Mouse (Mus musculus): ENCODE results near the gene Lrrc8e. TPM values are rescaled to one million over a fixed set of nuclear protein-coding genes. Genes with fewer than 3 reads are reported as not detected.
"Not testable (repeated sequence)": the region's sequence is repeated elsewhere in the genome, so short reads cannot be mapped to it uniquely, and the experiment has no call there.

Gene Lrrc8e
- total RNA-seq, 2 experiments from 2014 or later = 20.8 to 31.1 TPM

- peak; percentile 96 for DNase-seq (ENCODE audit: low spot score in 2 of 2)
Observed at GRCm38 (mm10) chr8:4252934-4253841, 26.6 kb downstream of the Lrrc8e start, which contains the start of gene Snapc2. Gene Snapc2 (plus strand): TSS chr8:4253080.

DNA sequence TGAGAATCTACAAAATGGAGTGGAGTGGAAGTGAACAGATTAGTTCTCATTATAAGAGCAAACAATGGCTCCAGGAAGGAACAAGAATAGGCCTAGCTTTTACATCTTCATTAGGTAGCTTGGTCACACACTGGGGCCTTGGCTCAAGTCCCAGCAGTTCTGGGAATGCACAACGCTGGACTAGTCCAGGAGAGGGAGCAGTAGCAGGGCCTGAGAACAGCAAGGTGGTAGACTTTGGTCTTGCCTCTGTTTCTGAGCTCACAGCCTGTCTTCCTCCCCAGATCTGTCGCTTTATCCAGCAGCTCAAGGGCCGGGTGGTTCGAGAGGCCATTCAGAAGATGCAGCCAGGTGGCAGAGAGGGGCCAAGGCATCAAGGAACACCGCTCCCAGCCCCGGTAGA, 27.4 kb downstream of the Lrrc8e start:
- DNase-seq (ENCODE audit: low spot score in 2 of 2) = no peak

DNA sequence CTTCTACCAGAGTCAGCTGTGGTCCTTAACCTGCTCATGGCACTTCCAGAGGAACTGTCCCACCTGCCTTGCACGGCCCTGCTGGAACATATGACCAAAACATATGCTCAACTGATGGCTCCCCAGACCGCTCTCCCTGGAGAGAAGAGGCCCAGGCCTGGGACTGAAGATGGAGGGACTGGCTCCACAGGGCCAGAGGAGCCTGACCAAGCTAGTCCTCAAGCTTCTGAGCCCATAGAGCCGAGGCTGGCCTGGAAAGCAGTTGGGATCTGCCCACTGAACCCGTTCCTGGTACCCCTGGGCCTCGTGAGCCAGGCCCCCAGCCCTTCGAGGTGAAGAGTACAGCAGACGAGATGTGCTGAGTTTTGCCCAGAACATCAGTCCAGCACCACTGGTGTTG, 28.8 kb downstream of the Lrrc8e start:
- DNase-seq (ENCODE audit: low spot score in 2 of 2) = not testable (repeated sequence)

- DNase-seq (ENCODE audit: low spot score in 2 of 2) = no peak
Observed at GRCm38 (mm10) chr8:4256911-4257310, 30.3 kb downstream of the Lrrc8e start.

- DNase-seq (ENCODE audit: low spot score in 2 of 2) = no peak
Observed at GRCm38 (mm10) chr8:4257350-4257749, 30.7 kb downstream of the Lrrc8e start.

DNA sequence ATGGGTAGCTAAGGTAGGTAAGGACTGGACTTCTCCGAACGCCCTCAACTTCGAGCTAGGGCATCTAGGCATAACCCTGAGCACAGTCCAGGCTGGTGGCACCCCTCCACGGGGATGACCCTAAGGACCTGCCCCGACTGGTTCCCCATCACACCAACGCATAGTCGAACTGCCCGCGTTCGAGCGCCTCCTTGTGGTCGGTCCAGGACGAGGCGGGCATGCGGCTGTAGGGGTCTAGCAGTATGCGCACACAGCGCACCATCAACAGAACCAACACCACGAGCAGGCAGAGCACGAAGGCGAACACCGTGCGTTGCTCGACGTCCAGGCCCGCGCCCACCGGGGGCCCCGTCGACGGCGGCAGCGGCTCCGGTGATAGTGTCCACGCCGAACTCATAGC, 31.6 kb downstream of the Lrrc8e start:
- peak; percentile 67 to 73 for DNase-seq (ENCODE audit: low spot score in 2 of 2)

DNA sequence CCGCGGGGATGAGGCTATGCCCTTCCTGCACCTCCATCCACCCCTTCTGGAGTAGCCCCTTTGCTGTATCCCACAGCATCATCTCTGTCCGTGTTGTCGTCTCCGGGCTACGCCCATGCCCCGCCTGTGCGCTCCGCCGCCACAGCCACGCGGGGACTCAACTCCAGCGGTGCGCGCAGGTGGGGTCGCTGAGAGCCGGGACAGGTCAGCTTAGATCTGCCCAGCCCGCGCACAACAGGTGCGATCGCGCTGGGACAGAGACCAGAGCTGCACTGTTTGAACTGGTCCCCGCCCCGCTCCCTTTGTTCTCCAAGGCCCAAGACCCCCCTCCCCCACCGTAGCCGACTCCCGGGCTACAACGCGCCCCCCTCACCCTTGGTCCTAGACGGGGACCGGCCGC, 32.1 kb downstream of the Lrrc8e start:
- no peak for DNase-seq (ENCODE audit: low spot score in 2 of 2)

DNA sequence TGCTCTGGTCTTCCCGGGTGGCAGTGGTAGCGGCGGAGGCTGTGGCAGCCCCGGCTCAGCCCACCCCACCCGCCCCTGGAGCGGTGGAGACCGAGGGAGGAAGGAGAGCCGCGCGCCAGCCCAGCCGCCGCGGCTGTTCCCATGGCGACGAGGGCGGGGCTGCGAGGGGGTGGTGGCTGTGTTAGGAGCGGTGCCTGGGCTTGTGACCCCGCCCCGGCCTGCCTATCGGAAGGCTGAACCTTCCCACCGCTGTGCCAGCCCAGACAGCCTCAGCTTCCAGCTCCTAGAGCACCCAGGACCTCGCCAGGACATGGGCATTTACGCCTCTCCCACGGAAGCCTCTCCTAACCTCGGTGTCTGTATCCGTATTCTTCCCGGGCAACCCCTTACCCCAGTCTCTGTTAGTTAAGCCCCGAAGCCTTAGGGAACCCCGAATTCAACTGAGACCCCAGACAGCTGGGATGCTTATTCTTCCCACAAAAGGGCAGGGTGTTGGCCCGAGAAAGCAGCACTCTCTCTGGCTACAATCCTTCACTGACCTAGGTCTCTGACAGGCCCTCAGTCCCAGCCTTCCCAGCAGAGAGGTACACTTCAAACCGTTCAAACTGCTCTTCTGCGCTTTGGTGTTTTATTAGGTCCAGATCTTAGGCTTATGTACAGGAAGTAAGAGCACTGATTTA, 32.6 kb downstream of the Lrrc8e start, which contains the start of gene Ctxn1:
Gene Ctxn1, minus strand, starts transcription at position 150 of the 680 bp plus-strand sequence.
- peak; percentile 98 for DNase-seq (ENCODE audit: low spot score in 2 of 2)

GRCm38 (mm10) chr8:4259805-4260170, 33.2 kb downstream of the Lrrc8e start:
- no peak for DNase-seq (ENCODE audit: low spot score in 2 of 2)

- DNase-seq (ENCODE audit: low spot score in 2 of 2) = no peak
Observed at GRCm38 (mm10) chr8:4263105-4263791, 36.6 kb downstream of the Lrrc8e start.

GRCm38 (mm10) chr8:4265160-4265914, 38.7 kb downstream of the Lrrc8e start:
- DNase-seq (ENCODE audit: low spot score in 2 of 2) = no peak

- DNase-seq (ENCODE audit: low spot score in 2 of 2) = no peak
Observed at GRCm38 (mm10) chr8:4267627-4268026, 41.0 kb downstream of the Lrrc8e start.

DNA sequence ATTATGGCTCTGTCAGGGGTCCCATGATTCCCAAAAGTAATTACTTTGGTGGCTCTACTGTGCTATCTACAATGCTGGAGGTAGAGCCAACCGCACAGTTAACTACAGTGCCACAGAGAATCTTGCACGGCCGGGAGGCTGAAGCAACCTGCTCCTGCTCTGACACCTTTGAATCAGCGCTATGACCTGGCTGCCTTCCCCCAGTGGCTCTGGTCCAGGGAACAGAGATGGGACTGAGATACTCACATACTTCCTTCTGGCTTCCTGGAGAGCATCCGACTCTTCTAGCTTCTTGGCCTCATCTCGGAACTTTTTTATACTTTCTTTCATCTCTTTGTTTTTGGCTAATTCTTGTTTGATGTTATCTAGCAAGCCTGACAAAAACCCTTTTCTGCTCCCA, 43.0 kb downstream of the Lrrc8e start:
- no peak for DNase-seq (ENCODE audit: low spot score in 2 of 2)

DNA sequence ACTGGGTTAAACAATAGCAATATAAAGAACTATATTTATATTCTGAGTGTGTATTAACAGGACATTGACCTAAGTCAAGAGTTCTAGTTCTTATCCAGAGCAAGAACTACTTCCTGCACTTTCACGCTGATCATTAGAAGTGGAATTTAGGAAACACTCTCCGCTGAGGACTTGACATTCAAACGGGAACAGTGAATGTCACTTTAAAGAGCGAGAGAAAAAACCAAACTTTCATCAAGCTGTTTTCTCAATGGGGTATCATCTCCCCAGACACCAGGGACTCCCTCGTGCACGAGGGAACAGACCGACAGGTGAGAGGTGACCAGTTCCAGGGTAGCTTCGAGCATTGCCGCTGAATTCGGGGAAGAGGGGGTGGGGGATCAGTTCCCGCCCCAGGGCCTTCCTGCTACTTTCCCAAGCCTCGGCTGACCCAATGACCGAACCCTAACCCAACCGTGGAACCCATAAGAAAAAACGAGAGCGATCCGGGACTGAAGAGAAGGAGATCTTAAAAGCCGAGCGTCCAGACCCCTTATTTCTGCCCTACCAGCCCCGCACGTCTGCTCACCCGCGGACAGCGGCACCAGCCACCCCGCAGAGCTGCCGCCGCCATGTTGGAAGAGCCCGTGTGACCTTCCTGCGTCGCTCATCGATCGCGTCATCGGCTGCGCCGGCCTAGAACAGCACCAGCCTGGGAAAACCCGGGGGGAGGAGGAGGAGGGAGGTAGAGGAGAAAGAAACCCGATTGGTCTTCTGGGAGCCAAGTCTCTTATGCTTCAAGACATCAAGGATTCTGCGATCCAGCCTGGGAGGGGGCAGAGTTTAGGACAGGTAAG, 48.9 kb downstream of the Lrrc8e start, which contains the start of gene Timm44:
Gene Timm44, minus strand, starts transcription at position 639 of the 836 bp plus-strand sequence.
- DNase-seq (ENCODE audit: low spot score in 2 of 2) = peak; percentile 95

DNA sequence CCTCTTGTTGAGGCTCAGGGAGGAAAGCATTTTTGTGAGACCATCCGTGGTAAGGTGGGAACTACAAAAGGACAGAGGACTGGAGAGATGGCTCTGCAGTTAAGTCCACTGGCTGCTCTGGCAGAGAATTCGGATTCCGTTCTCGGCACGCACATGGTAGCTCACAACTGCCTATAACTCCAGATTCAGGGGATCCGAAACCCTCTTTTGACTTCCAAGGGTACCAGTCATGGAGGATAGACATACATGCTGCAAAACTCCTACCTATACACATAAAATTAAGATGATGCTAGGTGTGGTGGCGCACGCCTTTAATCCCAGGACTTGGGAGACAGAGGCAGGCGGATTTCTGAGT, 49.5 kb downstream of the Lrrc8e start:
- no peak for DNase-seq (ENCODE audit: low spot score in 2 of 2)

Other genes with a start within 250 kb of the Lrrc8e start
- 1 to 10 TPM; 1.3 to 5.5 TPM for gene Cd209f, start 121.0 kb upstream of the Lrrc8e start, total RNA-seq (2021)
- 1 to 10 TPM in 1 of 2 experiments, under 1 TPM in 1; 0.50 to 1.6 TPM for gene Cd209g, start 92.7 kb upstream of the Lrrc8e start, total RNA-seq (2021)
- gene Evi5l, start 60.3 kb upstream of the Lrrc8e start, total RNA-seq (2021) = 10 to 100 TPM; 37.4 to 38.8 TPM
- gene Prr36, start 9.4 kb upstream of the Lrrc8e start, total RNA-seq (2021) = 1 to 10 TPM; 3.5 to 6.1 TPM
- 10 to 100 TPM; 79.0 to 93.2 TPM for gene Map2k7, start 11.9 kb downstream of the Lrrc8e start, total RNA-seq (2021)
- 1 to 10 TPM in 1 of 2 experiments, under 1 TPM in 1; 0.93 to 1.5 TPM for gene Gm49320, start 12.0 kb downstream of the Lrrc8e start, total RNA-seq (2021)
- gene Tgfbr3l, start 21.4 kb downstream of the Lrrc8e start, total RNA-seq (2021) = 10 to 100 TPM; 10.9 to 15.5 TPM
- 10 to 100 TPM; 23.4 to 25.9 TPM for gene Snapc2, start 26.3 kb downstream of the Lrrc8e start, total RNA-seq (2021)
- gene Ctxn1, start 32.4 kb downstream of the Lrrc8e start, total RNA-seq (2021) = 1 to 10 TPM; 6.4 to 7.8 TPM
- gene Timm44, start 49.1 kb downstream of the Lrrc8e start, total RNA-seq (2021) = 100 to 1,000 TPM in 1 of 2 experiments, 10 to 100 TPM in 1; 99.4 to 107 TPM
- gene Ccl25, start 98.4 kb downstream of the Lrrc8e start, total RNA-seq (2021) = 10 to 100 TPM; 14.9 to 18.0 TPM
- 100 to 1,000 TPM; 109 to 115 TPM for gene Elavl1, start 98.6 kb downstream of the Lrrc8e start, total RNA-seq (2021)

Data from adrenal gland, adult 18-20 months (tissue).